Mouse (Mus musculus) liver, adult 2 months (tissue): ENCODE measurements around the gene Bcl9. TPM values are rescaled to one million over a fixed set of nuclear protein-coding genes. Genes with fewer than 3 reads are reported as not detected.

Source experiments
- DNase-seq: peaks from one replicate; pipeline ENCODE4 v3.0.0-alpha.2; 2011; ENCODE audit warnings: low read depth, low spot score; ENCODE audit errors: extremely low read depth
- H3K27ac ChIP-seq: fragments of 200-500 bp; replicated peaks from 2 replicates; pipeline ENCODE4 v1.5.1; 2012; ENCODE audit warnings: low read depth, mild to moderate bottlenecking, control low read depth, inconsistent platforms, low read length; ENCODE audit not compliant: insufficient read depth
- H3K27me3 ChIP-seq: fragments of 200-500 bp; 2 replicates; pipeline ENCODE4 v1.6.1; 2012; ENCODE audit warnings: mild to moderate bottlenecking, moderate library complexity, low read length, inconsistent platforms; ENCODE audit not compliant: control insufficient read depth, insufficient read depth
- H3K36me3 ChIP-seq: fragments of 200-500 bp; 2 replicates; pipeline ENCODE4 v1.6.1; 2012; ENCODE audit warnings: low read length, inconsistent platforms; ENCODE audit not compliant: control insufficient read depth, insufficient read depth
- H3K4me1 ChIP-seq: fragments of 200-500 bp; 2 replicates; pipeline ENCODE4 v1.6.1; 2011; ENCODE audit warnings: low read length; ENCODE audit not compliant: control insufficient read depth, insufficient read depth
- H3K4me3 ChIP-seq: fragments of 200-500 bp; 2 replicates; pipeline ENCODE4 v1.5.1; 2011; ENCODE audit warnings: low read depth, mild to moderate bottlenecking, control low read depth, low read length, moderate library complexity; ENCODE audit not compliant: insufficient read depth
- H3K79me2 ChIP-seq: fragments of 200-500 bp; 2 replicates; pipeline ENCODE4 v1.6.1; 2012; ENCODE audit warnings: inconsistent platforms, mild to moderate bottlenecking, low read length, moderate library complexity; ENCODE audit not compliant: control insufficient read depth, insufficient read depth
- H3K9ac ChIP-seq: fragments of 200-500 bp; 2 replicates; pipeline ENCODE4 v1.6.1; 2012; ENCODE audit warnings: low read depth, mild to moderate bottlenecking, control low read depth, inconsistent platforms, low read length
- CTCF ChIP-seq: fragments of 200-500 bp; IDR thresholded peaks from 2 replicates; pipeline ENCODE4 v1.5.1; 2011; ENCODE audit warnings: low read depth, low read length, control low read depth
- POLR2A ChIP-seq: fragments of 200-500 bp; IDR thresholded peaks from 2 replicates; pipeline ENCODE4 v1.6.1; 2011; ENCODE audit warnings: low read length, control low read depth; ENCODE audit not compliant: insufficient read depth; ENCODE audit errors: extremely low read depth
- WGBS: fragments of 180-500 bp; shearing (Covaris S2); methylation state at CpG from one replicate; pipeline ENCODE4 v1.1.7; 2018; 5-methylcytosine and 5-hydroxymethylcytosine counted together
- polyA plus RNA-seq: library from polyadenylated mRNA; depleted of rRNA; stranded (reverse); fragments of >200 nt; gene quantifications from 2 replicates; pipeline ENCODE4 v1.2.3, GENCODE M21; 2012
- total RNA-seq: library from RNA; depleted of rRNA; stranded (reverse); fragments of >200 nt; gene quantifications from 2 replicates; pipeline ENCODE4 v1.2.3, GENCODE M21; 2014

Bcl9 gene
- total and polyA plus RNA-seq, 2 experiments = 1.0 to 3.1 TPM

GRCm38 (mm10) chr3:97178885-97179284, 118.8 kb downstream of the Bcl9 start:
- no peak overlapping the region for H3K9ac ChIP-seq
- no peak overlapping the region for H3K4me3 ChIP-seq
- no peak overlapping the region for H3K27ac ChIP-seq
- no peak for TF ChIP-seq POLR2A
- no peak for TF ChIP-seq CTCF
- 81% methylated on average over 6 of the region's 6 CpGs for WGBS
- H3K36me3 ChIP-seq = peaks cover 17% of the 10 kb centered on the region
- DNase-seq = no peak
- H3K79me2 ChIP-seq = no peaks in the 10 kb centered on the region
- no peaks in the 10 kb centered on the region for H3K4me1 ChIP-seq
- H3K27me3 ChIP-seq = no peaks in the 10 kb centered on the region

GRCm38 (mm10) chr3:97172632-97173031, 125.1 kb downstream of the Bcl9 start:
- Histone ChIP-seq H3K4me1 (no peaks in the 10 kb centered on the region), H3K27me3 (no peaks in the 10 kb centered on the region), H3K27ac (no peak overlapping the region), H3K4me3 (no peak overlapping the region), H3K79me2 (no peaks in the 10 kb centered on the region), H3K36me3 (peaks cover 21% of the 10 kb centered on the region), H3K9ac (no peak overlapping the region)
- WGBS = 88% methylated on average over 5 of the region's 5 CpGs
- DNase-seq = no peak
- TF ChIP-seq POLR2A = no peak
- TF ChIP-seq CTCF = no peak

GRCm38 (mm10) chr3:97172231-97172630, 125.5 kb downstream of the Bcl9 start:
- H3K27ac ChIP-seq = no peak overlapping the region
- H3K27me3 ChIP-seq = no peaks in the 10 kb centered on the region
- no peaks in the 10 kb centered on the region for H3K79me2 ChIP-seq
- no peak for DNase-seq
- H3K9ac ChIP-seq = no peak overlapping the region
- no peaks in the 10 kb centered on the region for H3K4me1 ChIP-seq
- H3K36me3 ChIP-seq = peaks cover 19% of the 10 kb centered on the region
- H3K4me3 ChIP-seq = no peak overlapping the region
- WGBS = 67% methylated on average over 9 of the region's 9 CpGs
- TF ChIP-seq POLR2A (no peak), CTCF (no peak)

GRCm38 (mm10) chr3:97171531-97171930, 126.2 kb downstream of the Bcl9 start:
- H3K36me3 ChIP-seq = peaks cover 14% of the 10 kb centered on the region
- no peak overlapping the region for H3K4me3 ChIP-seq
- WGBS = 62% methylated on average over 6 of the region's 6 CpGs
- TF ChIP-seq POLR2A (no peak), CTCF (no peak)
- no peaks in the 10 kb centered on the region for H3K27me3 ChIP-seq
- H3K79me2 ChIP-seq = no peaks in the 10 kb centered on the region
- H3K4me1 ChIP-seq = no peaks in the 10 kb centered on the region
- H3K9ac ChIP-seq = no peak overlapping the region
- no peak overlapping the region for H3K27ac ChIP-seq
- DNase-seq = peak; percentile 28

- no peaks in the 10 kb centered on the region for H3K4me1 ChIP-seq
- 76% methylated on average over 4 of the region's 4 CpGs for WGBS
- H3K27ac ChIP-seq = no peak overlapping the region
- peaks cover 10% of the 10 kb centered on the region for H3K36me3 ChIP-seq
- DNase-seq = no peak
- TF ChIP-seq POLR2A (no peak), CTCF (no peak)
- 0 out of 2 replicates have a peak, but pooled peaks cover 7% of the 10 kb centered on the region for H3K79me2 ChIP-seq
- H3K4me3 ChIP-seq = no peak overlapping the region
- H3K27me3 ChIP-seq = no peaks in the 10 kb centered on the region
- H3K9ac ChIP-seq = no peak overlapping the region
Observed at GRCm38 (mm10) chr3:97167126-97167525, 130.6 kb downstream of the Bcl9 start.

- DNase-seq = no peak
- no peaks in the 10 kb centered on the region for H3K27me3 ChIP-seq
- H3K9ac ChIP-seq = no peak overlapping the region
- 68% methylated on average over 4 of the region's 4 CpGs for WGBS
- H3K4me1 ChIP-seq = 0 out of 2 replicates have a peak, but pooled peaks cover 3% of the 10 kb centered on the region
- no peak overlapping the region for H3K27ac ChIP-seq
- TF ChIP-seq CTCF (no peak), POLR2A (no peak)
- H3K36me3 ChIP-seq = peaks cover 9% of the 10 kb centered on the region
- peaks cover 11% of the 10 kb centered on the region; the same call in 1 of the 2 replicates for H3K79me2 ChIP-seq
- H3K4me3 ChIP-seq = no peak overlapping the region
Observed at GRCm38 (mm10) chr3:97164477-97164876, 133.2 kb downstream of the Bcl9 start.
